12 mouse cellular contexts compared by ENCODE assay signal in genomic region chr13:6431821-6432220, GRCm38 (mm10).
"Had no signal": no experiment of that assay in that cellular context is flagged by ENCODE, and none has a peak within 500 bp of the region (broad histone marks: within the 10 kb centered on the region; RNA-seq: fewer than 3 reads in every experiment).

No protein-coding gene starts in this region.

- H3K9ac ChIP-seq: intestine, embryonic 15.5 days; liver, embryonic 14.5 days; midbrain, embryonic 15.5 days; neural tube, embryonic 12.5 days; stomach, embryonic 15.5 days had no signal

- H3K27ac ChIP-seq: intestine, embryonic 15.5 days; layer of hippocampus, adult 2 months; liver, embryonic 14.5 days; midbrain, embryonic 15.5 days; neural tube, embryonic 12.5 days; stomach, embryonic 15.5 days had no signal

- DNase-seq: kidney, adult 18-20 months; kidney, postnatal 10 days; kidney, postnatal 4 days; lung, adult 18-20 months; thymus, adult 2 months; thymus, postnatal 25 days had no signal

- H3K4me1 ChIP-seq: intestine, embryonic 15.5 days; midbrain, embryonic 15.5 days; neural tube, embryonic 12.5 days; stomach, embryonic 15.5 days had no signal

- H3K4me2 ChIP-seq: intestine, embryonic 15.5 days; midbrain, embryonic 15.5 days; neural tube, embryonic 12.5 days; stomach, embryonic 15.5 days had no signal

- H3K36me3 ChIP-seq: intestine, embryonic 15.5 days; midbrain, embryonic 15.5 days; neural tube, embryonic 12.5 days; stomach, embryonic 15.5 days had no signal

- H3K9me3 ChIP-seq: intestine, embryonic 15.5 days; midbrain, embryonic 15.5 days; neural tube, embryonic 12.5 days; stomach, embryonic 15.5 days had no signal

- ATAC-seq: intestine, embryonic 15.5 days; midbrain, embryonic 15.5 days had no signal

- H3K27me3 ChIP-seq: intestine, embryonic 15.5 days; midbrain, embryonic 15.5 days; neural tube, embryonic 12.5 days; stomach, embryonic 15.5 days had no signal

- H3K4me3 ChIP-seq: intestine, embryonic 15.5 days; layer of hippocampus, adult 2 months; midbrain, embryonic 15.5 days; neural tube, embryonic 12.5 days; stomach, embryonic 15.5 days had no signal
